Mouse (Mus musculus): ENCODE results near the gene Golgb1.

Golgb1 gene

GRCm38 (mm10) chr16:36946459-36947159 lies 71.7 kb downstream of the Golgb1 start:
- DNase-seq: no peak

- no peak for DNase-seq
These were observed 72.8 kb downstream of the Golgb1 start for GRCm38 (mm10) chr16:36947646-36948197.

DNA sequence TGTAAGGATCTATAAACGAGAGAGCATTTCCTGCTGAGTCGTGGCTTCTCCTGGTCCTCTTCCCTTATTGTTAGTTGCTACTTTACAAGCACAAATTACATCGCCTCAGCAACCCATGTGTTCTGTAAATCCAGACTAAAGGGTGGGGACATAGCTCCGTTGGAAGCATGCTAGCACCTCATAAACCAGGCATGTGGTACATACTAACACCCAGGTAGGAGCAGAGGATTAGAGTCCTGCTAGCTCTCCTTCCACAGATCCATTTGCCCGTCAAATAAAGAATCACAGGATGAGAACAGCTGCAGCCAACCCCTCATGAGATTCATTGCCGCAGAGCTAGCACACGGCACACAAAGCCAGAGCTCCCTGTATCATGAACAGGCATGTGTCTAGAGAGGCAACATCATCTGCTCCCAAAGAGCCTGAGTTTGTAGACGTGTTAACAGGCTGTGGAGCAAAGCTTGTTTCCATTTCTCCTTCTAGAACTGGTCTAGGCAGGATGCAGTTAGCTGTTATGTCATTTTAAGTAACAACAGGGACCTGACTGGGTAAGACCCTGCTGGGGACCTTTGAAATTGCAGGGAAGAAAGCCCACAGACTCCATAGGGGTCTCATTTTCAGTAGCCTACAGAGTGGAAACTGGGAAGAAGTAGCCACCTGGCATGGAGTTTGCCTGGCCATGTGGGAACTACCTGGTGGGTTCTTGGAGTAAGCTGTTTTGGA lies 74.8 kb downstream of the Golgb1 start:
- DNase-seq: no peak

DNA sequence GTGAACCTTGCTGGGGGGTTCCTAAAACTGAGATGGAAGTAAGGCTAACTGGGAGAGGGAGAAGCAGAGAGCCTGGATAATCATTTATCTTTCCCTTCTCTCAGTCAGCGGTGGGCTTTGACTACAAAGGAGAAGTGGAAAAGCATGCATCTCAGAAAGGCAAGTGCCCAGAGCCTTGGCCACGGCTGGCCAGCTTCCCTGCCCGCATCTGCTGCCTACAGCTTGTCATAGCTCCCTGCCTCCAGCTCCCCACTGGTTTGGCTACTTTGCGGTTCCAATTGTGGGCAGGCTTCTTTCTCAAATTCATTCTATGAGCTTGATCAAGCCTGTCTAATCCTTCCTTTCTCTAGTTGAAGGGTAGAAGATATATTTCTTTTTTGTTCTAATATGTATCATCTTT lies 76.1 kb downstream of the Golgb1 start:
- no peak for DNase-seq

- DNase-seq: no peak
These were observed 80.2 kb downstream of the Golgb1 start for GRCm38 (mm10) chr16:36955106-36955505.

DNA sequence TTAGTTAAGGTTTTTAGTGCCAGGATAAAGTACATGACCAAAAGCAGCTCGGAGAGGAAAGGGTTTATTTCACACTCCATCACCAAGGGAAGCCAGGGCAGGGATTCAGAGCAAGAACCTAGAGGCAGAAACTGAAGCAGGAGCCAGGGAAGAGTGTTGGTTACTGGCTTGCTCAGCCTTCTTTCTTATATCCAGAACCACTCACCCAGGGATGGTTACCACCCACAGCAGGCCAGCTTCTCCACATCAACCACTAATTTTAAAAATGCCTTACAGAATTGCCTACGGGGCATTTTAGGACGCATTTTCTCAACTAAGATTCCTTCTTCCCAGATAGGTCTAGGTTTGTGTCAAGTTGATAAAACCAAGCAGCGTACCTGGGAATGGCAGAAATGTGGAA lies 88.5 kb downstream of the Golgb1 start:
- DNase-seq: no peak

GRCm38 (mm10) chr16:36979127-36979526 lies 104.2 kb downstream of the Golgb1 start:
- no peak for DNase-seq

Measured in thymus, postnatal 36 days (tissue).